Mouse (Mus musculus) c-Kit-negative CD71-positive TER-119-positive erythroid progenitor cells, embryonic 14.5 days (primary cell): Measurements from ENCODE around the gene Zdhhc18.
"Not testable (repeated sequence)": the region's sequence is repeated elsewhere in the genome, so short reads cannot be mapped to it uniquely, and the experiment has no call there.

Experiments
- DNase-seq: peaks from one replicate; pipeline ENCODE4 v3.0.0-alpha.2; 2013; ENCODE audit warnings: low read depth, low spot score

Gene Zdhhc18

DNA sequence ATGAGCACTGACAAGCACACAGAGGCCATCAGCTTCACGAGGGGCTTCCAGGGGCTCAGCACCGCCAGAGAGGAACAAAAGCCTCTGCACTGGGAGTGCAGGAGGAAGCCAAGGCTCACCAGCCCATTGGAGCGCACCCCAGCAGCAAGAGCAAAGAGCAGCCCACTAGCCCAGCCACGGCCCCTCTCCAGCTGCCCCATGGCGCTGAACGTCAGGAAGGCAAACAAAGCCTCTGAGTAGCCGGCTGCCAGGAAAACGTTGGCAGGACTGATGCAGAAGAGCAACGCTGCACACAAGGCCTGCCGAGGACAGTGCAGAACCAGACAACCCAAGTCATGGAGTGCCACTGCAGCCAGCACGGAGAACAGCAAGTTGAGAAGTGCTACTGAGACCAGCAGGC, 15.2 kb upstream of the Zdhhc18 start:
- no peak for DNase-seq

DNA sequence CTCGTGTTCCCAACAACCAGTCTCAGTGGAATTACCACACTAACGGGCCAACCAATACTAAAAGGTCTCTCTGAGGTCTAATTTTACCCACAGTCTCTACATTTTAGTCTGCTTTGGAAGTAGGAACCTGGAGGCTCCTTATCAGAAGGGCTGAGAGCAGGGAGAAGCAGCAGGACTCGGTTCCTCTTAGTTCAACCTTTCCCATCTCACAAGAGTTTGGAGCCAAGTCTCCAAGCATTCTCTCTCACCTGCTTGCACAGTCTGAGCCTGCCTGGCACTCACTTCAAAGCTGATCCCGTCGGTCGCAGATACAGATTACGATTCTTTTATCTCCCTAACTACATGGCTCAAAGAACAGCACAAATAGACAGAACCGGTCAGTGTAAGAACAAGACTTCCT, 13.0 kb upstream of the Zdhhc18 start:
- no peak for DNase-seq

DNA sequence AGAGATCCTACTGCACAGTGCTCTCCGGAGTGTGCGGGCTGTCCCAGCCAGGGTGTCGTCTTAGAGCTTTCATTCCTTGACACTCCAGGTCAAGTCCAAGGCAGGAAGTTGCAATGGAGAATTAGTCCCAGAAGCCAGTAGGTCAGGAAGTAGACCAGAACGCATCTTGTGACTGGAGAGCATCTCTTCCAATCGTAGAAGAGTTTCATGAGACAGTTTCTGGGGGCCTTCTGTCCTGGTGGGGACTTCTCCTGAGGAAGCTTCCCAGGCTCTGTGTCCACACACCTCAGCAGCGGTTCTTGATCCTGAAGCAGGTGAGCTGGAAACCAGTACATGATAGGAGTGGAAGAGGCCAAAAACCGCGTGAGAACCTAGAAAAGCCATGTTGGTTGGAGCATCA, 12.5 kb upstream of the Zdhhc18 start:
- DNase-seq, result no peak

DNA sequence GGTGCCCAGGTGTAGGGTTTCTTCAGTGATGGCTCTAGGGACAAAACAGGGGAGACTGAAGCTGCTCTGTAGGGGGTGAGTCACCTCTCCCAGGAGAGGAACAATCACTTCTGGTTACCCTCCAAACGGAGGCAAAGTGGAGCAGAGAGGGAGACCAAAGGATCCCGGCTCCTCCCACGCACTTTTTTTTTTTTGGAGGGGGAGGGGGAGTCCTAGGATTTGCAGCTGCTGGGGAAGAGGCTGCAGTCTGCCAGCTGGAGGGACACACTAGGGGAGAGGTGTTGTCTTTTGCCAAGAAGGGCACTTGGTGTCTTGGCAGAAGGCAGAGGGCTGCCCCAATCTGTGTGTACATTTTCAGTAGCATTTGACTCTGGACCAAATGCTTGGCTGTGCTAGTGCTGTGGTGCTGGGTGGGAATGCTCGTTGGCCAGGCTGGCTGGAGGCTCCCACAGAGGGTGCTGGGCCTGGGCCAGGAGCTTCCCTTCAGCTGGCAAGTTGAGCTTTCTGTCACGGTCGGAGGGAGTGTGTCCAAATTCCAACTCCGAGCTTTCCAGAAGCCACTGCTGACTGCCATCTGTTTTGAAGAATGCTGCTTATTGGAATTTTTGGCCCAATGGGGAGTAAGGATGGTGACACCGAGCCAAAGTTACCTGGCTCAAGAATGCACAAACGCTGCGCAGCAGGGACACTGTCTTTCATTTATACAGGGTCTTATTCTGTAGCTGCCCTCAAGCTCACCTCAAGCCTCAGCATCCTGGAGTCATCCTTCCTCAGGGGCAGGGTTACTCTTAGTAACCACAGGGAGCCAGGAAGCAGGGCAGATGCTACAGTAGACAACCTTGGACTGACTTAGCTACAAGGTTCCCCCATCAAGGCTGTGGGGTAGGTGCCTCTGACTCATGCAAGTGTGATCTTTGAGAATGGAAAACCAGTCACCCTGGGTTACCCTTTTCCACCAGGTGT, 10.5 kb upstream of the Zdhhc18 start:
- DNase-seq, result no peak

DNA sequence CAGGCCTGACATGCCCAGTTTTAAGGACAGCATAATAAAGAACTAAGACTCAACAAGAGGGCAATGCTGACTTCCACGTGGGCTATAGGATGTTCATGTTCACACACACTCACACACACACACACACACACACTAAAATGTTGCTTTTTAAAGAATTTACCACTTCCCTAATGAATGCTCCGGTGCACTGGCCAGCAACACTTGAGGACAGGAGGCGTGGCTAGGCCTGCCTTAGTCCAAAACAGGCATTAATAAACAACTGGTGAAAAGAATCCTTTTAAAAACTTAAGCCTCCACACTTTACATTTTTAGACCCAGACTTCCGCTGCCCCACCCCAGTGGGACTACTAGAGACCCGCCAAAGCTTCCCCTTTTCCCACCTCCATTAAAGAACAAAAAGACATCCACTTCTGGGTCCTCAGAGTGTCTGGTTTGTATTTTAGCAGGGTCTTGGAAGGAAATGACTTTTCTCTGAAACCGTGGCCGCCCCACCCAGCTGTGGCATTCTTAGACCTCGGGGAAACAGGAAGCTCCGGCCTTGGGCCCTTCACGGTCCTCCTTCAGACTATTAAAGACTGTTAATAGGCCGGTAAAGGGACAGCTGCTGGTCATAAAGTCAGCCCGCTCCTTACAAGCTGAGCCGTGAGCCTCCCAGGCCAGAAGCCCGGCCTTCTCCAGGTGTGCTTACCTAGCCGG, 9.7 kb upstream of the Zdhhc18 start:
- DNase-seq, result no peak

DNA sequence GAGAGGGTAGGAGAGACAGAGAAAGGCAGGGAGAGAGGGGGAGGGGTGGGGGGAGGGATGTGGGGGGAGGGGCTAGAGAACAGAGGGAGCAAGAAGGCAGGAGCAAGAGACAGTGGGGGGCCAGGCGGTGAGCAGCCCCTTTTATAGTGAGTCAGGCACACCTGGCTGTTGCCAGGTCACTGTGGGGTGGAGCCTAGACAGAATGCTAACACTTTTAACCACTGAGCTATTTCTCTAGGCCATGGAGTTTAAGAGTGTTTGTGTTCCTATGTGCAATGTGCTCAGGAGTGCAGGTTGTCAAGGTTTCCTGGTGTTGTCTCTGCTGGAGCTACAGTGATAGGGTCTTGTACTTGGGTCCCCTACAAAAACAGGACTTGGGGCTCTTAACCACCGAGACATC, 8.8 kb upstream of the Zdhhc18 start:
- no peak for DNase-seq

DNA sequence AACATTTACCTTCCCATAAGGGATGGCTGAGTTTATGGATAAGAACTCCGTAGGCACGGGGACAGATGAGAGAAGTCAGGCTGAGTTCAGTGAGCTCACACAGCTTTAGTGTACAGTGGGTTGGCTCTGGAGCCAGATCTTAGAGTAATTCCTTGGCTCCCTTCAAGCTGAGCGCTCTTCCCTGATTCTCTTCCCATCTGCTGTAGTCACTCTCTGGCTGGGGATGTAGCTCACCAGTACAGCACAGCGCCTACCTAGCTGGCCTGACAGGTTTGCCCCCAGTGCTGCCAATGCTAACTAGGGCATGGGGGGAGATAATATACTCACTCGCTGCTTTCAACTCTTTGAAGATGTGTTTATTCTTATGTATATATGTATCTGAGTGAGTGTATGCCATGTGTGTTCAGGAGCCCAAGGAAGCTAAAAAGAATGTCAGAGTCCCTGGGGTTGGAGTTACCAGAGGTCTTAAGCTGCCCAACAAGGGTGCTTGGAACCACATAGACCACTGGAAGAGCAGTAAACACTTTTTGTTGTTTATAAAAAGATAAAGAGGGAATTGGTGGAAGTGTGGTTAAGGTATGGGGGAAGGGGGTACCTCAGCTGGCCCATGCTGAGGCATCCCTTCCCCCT, 8.0 kb upstream of the Zdhhc18 start:
- DNase-seq, result no peak

DNA sequence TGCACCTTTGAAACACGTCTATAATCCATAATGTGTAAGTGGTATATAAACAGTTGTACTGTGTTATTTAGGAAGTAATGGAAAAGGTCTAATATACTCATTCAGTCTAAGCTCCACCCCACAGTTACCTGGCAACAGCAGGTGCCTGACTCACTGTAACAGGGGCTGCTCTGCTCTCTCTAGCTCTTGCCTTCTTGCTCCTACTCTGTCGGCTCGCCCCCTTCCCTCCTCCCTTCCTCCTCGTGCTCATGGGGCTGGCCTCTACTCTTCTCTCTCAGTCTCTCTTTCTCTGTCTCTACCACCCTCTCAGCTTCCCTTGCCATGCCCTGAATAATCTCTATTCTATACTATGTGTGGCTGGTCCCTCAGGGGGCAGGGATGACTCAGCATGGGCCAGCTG, 7.0 kb upstream of the Zdhhc18 start:
- no peak for DNase-seq

DNA sequence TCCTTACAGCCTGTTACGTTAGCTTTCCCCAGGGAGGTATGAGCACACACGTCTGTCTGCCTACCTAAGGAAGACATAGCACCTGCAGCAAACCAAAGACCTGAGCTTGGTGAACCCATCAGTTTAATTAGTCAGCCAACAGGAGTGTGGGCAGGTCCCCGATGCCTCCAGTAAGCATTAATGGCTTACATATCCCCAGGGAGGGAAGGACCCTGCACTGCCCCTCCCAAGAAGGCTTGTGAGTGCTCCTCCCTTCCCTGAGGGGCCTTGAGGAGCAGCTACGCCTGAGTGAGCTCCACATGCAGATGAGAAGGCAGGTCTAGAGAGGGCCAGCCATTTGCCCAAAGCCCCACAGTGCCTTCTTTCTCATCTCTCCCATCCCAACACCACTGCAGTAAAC, 6.3 kb upstream of the Zdhhc18 start:
- DNase-seq, result no peak

DNA sequence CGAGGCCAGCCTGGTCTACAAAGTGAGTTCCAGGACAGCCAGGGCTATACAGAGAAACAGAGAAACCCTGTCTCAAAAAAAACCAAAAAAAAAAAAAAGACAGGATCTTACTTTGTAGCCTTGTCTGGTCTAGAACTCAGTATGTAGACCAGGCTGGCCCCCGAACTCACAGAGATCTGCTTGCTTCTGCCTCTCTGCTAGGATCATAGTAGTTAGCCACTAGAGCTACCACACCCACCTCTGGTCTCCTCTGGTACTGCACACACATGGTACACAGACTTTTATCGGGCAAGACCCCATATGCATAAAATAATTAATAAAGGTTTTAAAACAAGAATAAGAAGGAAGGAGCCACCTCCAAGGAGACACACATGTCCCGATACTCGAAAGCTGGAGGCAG, 4.1 kb upstream of the Zdhhc18 start:
- DNase-seq, result not testable (repeated sequence)

DNA sequence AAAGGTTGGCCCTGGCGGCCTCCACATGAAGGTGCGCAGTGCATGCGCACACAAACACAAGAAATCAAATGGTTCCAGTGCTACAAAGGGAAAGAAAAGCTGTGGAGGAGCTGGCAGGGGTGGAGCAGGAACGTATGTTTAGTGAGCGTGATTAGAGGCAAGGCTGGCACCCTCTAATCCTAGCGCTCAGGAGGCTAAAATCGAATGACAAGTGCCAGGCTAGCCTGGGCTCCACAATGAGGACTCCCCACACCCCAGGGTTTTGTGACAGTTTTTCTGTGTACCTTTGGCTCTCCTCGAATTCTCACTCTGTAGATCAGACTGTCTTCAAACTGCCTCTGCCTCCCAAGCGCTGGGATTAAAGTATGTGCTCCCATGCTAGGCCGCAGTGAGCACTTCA, 2.8 kb upstream of the Zdhhc18 start:
- DNase-seq, result no peak

DNA sequence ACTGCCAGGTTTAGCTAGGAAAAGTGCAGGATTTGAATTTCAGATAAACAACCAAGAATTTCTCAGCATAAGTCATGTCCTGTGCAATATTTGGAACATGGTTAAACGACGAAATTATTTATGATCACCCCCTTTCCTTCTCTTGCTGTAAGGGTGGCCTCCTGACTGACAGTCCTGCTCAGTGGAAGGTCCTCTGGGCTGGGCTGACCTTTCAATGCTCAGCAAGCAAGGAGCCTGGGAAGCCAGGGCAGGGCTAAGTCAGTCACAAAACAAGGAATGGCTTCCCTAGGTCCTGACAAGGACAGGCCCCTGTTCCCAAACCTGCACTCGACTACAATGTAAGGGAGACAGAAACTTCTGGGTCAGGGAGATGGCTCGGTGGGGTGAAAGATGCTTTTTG, 2.0 kb upstream of the Zdhhc18 start:
- DNase-seq, result no peak

DNA sequence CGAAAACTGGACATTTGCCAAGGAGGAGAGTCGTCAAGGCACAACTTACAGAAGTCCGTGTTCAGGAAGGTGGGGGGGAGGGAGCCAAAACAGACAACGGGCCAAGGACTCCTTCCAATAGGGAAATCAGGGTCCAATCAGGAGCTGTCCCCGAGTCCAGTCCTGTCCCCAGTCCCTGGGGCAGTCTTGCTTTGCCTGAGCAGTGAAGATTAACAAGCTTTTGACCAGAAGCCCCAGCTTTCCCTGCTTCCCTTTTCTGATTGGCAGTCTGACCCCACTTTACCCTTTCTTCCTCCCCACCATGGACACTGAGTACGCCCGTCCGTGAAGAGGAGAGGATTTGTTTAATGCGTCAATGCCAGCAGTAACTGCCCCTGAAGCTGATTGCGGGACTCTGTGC, 1.5 kb upstream of the Zdhhc18 start:
- DNase-seq, result no peak

DNA sequence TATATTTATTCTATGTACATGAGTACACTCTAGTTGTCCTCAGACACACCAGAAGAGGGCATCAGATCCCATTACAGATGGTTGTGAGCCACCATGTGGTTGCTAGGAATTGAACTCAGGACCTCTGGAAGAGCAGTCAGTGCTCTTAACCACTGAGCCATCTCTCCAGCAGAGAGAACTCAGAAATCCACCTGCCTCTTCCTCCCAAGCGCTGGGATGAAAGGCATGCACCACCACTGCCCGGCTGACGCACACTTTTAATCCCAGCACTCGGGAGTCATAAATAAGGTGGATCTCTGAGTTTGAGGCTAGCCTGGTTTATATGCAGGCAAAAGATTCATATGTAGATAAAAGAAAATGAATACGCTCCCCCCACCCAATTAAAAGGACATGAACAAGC, 490 bp downstream of the Zdhhc18 start:
- not testable (repeated sequence) for DNase-seq

DNA sequence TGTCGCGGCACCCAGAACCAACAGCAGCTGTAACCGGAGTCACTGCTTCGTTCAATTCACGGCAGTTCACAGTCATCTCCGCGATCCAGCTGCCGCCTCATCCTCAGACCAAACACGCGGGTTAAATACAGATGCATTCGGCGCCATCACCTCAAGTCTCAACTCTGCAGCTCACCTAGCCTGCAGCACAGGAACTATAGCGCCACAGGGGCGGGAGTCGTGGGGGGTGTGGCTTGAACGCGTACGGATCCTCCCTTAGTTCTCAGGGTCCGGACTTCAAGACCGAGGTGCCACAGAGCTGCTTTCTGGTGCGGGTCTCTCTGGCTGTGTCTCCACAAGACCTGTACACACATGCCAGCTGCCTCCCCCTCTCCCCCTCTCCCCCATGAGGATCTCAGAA, 4.3 kb downstream of the Zdhhc18 start:
- DNase-seq, result no peak

DNA sequence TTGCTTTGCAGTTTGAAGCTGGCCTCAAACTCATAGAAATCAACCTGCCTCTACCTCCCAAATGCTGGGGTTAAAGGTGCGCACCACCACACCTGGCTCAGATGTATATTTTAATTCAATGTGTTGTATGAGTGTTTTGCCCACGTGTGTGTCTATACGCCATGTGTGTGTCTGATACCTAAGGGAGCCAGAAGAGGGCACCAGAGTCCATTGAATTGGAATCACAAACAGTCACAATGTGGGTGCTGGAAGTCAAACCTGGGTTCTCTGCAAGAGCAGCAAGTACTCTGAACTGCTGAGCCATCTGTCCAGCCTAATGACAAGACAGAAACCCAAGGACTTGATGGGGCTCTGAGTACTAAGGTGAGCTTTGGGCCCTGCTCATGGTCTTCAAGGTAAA, 4.8 kb downstream of the Zdhhc18 start:
- DNase-seq, result no peak

DNA sequence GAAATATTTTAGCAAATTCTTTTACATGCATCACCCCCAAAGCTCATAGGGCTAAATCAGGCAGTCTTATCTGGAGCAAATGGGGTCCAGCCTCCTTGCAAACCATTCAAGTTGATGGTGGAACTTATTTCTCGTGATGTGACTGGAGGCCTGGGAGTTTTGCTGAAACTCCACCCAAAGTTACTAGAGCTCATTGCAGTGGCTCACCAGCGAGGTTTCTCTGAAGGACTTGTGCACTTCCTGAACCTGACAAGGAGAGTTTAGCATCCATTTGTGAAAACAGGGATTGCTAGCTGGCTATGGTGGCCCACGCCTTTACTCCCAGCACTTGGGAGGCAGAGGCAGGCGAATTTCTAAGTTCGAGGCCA, 15.9 kb downstream of the Zdhhc18 start:
- no peak for DNase-seq

DNA sequence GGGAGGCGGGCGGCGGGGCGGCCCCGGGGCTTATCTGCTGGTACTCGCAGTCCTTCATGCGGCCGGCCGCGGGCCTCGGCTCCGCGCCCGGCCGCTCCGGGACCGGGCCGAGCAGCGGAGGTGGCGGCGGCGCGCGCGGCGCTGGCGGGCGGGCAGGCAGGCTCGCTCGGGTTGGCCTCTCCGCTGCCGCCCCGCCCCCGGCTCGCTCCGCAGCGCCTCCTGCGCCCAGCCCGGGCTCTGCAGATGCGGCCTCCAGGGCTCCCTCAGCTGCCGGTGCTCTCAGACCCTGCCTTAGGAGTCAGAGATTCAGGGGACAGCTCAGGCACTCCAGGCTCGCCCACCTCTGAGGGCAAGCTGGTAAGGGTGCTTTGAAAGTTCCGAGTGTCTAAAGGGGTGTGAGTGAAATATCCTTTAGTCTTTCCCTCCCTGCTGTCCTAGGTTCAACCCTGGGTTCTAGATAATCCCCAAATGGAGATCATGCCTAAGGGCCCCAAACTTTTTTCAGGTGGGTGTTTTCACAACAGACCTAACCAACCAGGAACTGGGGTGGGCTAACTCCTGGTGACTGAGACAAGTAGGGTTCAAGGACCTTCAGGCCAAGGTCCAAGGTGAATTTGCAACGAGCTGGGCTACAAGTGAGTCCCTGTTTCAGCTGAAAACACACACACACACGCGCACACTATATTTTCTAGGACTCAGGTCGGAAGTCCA, 16.5 kb downstream of the Zdhhc18 start:
- peak; percentile 53 for DNase-seq

DNA sequence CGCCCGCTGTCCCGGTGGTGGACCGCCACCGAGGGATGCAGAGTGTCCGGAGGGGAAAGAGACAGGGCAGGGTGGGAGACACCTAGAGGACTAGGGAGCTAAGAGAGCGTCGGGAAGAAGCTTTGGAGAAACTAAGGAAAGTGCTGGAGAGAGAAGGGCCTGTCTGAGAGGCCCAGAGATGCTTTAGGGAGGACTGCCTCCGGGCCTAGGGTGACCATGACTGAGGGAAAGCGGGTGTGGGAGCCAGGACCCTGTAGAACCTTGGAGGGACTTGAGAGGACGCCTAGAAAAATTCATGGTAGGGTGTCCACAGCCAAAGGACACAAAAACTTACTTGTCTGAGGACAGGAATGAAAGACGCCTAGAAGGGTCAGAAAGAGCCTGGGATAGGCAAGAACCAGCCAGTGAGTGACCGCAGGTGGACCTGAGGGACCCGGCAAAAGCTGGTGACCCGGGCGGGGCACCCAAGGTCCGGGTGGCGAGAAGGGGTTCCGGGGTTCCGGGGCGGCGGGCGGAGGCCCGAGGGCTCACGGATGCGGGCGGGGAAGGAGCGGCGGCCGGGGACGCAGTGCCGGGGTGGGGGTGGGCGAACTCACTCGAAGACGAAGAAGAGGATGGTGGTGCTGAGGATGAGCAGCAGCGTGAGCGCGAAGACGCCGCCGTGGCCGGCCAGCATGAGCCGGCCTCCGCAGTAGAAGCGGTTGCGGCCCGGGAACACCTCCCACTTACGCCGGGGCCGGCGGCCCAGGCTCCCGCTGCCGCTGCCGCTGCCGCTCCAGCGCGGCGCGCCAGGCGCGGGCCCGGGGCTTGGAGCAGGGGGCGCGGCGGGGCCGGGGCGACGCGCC, 17.2 kb downstream of the Zdhhc18 start:
- DNase-seq, result no peak

DNA sequence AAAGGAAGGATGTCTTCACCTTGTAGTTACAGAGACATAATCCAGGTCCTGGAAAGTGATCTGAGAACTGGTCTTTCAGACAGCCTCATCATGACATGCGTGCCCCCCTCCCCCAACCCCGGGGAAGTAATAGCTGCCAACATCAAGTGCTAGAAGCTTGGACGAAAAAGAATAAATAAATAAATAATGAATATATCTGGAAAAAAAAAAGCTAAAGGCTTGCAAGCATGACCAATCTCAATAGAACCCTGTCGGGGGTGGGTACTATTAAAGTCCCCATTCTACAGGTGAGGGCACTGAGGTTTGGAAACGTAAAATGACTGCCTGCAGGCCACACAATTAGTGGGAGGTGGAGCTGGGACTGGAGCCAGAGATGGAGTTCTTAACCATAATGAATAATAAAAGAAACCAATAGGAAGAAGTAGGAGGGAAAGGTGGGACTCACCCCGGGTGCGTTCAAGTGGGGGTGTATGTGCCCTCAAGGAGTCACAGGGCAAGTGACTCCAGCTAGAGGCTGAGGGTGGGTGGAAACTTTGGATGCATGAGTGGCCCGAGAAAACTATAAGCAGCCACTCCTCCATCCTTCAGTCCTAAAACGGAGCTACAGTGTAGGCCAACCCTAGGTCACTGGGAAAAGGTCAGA, 18.1 kb downstream of the Zdhhc18 start:
- DNase-seq, result no peak
